Mouse (Mus musculus): Measurements from ENCODE around the gene Ptk7. TPM values are rescaled to one million over a fixed set of nuclear protein-coding genes. Genes with fewer than 3 reads are reported as not detected.

Ptk7 gene
- 25.9 and 36.1 TPM in 2 replicates for polyA plus RNA-seq (2015; fragmentation: Nextera tagmentation; extraction: Ambion mirVana)

DNA sequence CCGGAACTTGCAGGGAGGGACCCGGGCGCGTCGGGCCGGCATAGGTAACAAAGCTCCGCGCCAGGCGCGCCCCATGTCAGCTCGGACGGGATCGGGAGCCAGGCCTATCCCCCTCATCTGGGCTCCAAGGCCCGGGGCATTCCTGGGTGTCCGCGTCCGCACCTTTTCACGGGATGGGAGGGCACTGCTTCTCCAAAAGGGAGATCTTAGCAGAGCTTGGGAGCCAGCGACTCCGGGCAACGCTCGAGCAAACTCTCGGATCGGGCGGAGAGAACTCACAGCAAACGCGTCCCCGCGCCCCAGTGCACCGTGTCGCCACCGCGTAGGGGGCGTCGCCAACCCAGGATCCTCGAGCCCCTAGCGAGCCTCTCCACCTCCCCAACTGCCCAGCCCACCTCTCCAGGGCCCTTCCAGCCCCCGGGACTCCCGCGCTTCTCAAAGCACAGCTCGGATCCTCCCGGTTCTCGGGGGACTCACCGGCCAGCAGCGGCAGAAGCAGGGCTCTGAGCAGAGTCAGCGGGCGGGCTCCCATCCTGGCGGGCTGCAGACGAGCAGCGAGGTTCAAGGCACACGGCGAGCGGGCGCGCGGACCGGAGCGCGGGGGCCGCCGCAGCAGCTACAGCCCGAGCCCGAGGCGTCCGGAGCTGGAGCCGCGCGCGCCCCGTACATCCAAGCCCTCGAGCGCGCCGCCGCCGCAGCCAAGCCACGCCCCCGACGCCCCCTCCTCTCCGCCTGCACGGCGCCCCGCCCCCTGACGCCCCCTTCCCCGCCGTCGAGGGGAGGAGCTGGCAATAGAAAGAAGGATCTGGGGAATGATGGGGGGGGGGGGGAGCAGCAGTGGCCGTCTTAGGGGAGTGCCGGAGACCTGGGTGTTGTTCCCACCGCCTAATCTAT is at the start of gene Ptk7:
TSS of gene Ptk7 (minus strand) at position 714 of the 894 bp plus-strand sequence.
- WGBS, result under 1% methylated on average over 65 of the region's 90 CpGs
- no peaks in the 10 kb centered on the region for H3K9me3 ChIP-seq (ENCODE audit: control insufficient read depth, low read length)
- H3K4me2 ChIP-seq (ENCODE audit: low read length), result peak within 1 kb of the TSS; percentile 85
- peak within 1 kb of the TSS; percentile 92 for H3K4me3 ChIP-seq (ENCODE audit: low read length)
- no peaks in the 10 kb centered on the region for H3K27me3 ChIP-seq (replicated peaks; ENCODE audit: control insufficient read depth, insufficient read depth, low read length)
- ATAC-seq, result peak; percentile 84
- H3K4me1 ChIP-seq (ENCODE audit: control insufficient read depth, insufficient read depth, low read depth, low read length), result peaks cover 20% of the 10 kb centered on the region
- H3K36me3 ChIP-seq (ENCODE audit: control insufficient read depth, insufficient read depth, low read length), result peaks cover 4% of the 10 kb centered on the region; the same call in 1 of the 2 replicates
- peak within 1 kb of the TSS; percentile 90 for H3K27ac ChIP-seq (ENCODE audit: low read depth, low read length)
- H3K9ac ChIP-seq (ENCODE audit: low read depth, low read length), result peak within 1 kb of the TSS; percentile 97

DNA sequence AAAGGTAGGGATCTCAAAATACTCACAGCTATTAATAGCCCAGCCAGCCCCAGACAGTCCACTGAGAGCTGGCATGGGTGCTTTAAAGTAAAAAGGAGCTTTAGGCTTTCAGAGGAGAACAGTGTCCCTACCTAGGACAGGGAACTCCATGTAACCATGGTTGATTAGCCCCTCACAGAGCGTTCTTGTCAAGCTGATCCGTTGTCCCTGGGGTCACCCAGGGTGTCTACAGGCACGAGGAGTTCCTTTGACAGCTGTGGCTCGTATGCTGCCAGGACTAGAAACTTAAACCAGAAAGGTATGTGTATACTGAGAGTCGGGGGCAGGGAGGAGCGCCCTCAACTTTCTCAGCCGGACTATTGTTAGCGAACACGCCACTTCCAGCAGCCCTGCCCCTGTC is 49.6 kb upstream of the Ptk7 start:
- Histone ChIP-seq H3K27ac (ENCODE audit: low read depth, low read length) (no peak overlapping the region), H3K4me1 (ENCODE audit: control insufficient read depth, insufficient read depth, low read depth, low read length) (peaks cover 27% of the 10 kb centered on the region), H3K9ac (ENCODE audit: low read depth, low read length) (no peak overlapping the region), H3K36me3 (ENCODE audit: control insufficient read depth, insufficient read depth, low read length) (peaks cover 41% of the 10 kb centered on the region), H3K27me3 (replicated peaks; ENCODE audit: control insufficient read depth, insufficient read depth, low read length) (no peaks in the 10 kb centered on the region), H3K9me3 (ENCODE audit: control insufficient read depth, low read length) (no peaks in the 10 kb centered on the region), H3K4me2 (ENCODE audit: low read length) (peak overlapping the region; percentile 67), H3K4me3 (ENCODE audit: low read length) (no peak overlapping the region)
- ATAC-seq, result no peak
- 70% methylated on average over 9 of the region's 9 CpGs for WGBS

DNA sequence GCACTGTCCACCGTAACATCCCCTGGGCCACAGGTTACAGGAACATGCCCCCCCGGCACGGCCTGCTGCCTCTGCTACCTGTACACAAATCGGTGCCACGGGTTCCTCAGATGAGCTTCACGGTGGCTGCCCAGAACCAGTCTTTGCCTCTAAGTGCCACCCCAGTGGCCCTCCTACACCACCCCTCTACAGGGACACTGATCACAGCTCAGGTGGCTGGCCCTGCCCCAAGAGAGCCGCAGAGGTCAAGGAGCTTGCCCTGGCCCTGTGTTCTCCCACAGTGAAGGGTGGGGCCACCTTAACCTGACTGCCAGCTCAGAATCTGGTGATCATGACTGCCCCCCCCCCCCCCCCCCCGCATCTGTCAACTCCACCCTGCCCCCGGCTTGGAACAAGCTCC is 49.1 kb upstream of the Ptk7 start, which contains the start of gene Mea1:
TSS of gene Mea1 (plus strand) at position 378 of the 400 bp plus-strand sequence.
- no peak for ATAC-seq
- no peaks in the 10 kb centered on the region for H3K27me3 ChIP-seq (replicated peaks; ENCODE audit: control insufficient read depth, insufficient read depth, low read length)
- no peaks in the 10 kb centered on the region for H3K9me3 ChIP-seq (ENCODE audit: control insufficient read depth, low read length)
- peaks cover 36% of the 10 kb centered on the region for H3K36me3 ChIP-seq (ENCODE audit: control insufficient read depth, insufficient read depth, low read length)
- 95% methylated on average over 7 of the region's 9 CpGs for WGBS
- peak within 1 kb of the TSS; percentile 89 for H3K4me3 ChIP-seq (ENCODE audit: low read length)
- H3K9ac ChIP-seq (ENCODE audit: low read depth, low read length), result peak within 1 kb of the TSS; percentile 85
- H3K4me2 ChIP-seq (ENCODE audit: low read length), result peak within 1 kb of the TSS; percentile 67
- peaks cover 30% of the 10 kb centered on the region for H3K4me1 ChIP-seq (ENCODE audit: control insufficient read depth, insufficient read depth, low read depth, low read length)
- no peak within 1 kb of the TSS for H3K27ac ChIP-seq (ENCODE audit: low read depth, low read length)

DNA sequence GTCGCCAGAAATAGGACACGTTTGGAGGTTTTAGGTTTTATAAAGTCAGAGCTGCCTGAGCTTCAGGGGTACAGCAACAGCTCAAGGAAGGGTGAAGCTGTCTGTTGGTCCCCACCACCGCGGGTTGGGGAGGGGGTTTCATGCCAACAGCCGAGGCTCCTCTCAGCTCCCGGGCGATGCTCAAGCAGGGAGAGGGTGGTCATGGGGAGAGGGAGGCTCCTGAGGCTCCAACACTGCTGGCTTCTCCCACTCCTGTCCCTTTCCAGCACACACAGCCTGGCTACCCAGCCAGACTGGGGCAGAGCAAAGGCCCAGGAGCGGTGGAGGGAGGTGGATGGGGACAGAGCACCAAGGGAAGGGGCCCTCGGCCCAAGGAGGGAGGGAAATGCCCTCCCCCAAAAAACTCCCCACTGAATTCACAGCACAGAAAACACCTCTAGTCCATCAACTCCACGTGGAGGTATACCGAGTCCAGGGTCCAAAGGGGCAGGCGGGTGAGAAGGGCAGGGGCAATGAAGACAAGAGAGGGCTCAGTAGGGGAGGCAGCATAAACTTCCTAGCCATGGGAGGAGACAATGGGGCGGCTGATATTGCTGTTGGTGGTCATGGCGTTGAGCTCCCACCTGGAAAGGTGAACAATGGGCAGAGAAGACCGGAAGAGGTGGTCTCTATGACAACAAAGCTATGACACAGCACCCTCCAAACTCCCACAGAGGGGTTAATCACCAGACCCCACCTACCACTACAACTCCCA is 45.4 kb upstream of the Ptk7 start:
- peak overlapping the region; percentile 75 for H3K9ac ChIP-seq (ENCODE audit: low read depth, low read length)
- peak; percentile 49 for ATAC-seq
- H3K4me2 ChIP-seq (ENCODE audit: low read length), result peak overlapping the region; percentile 86
- H3K4me3 ChIP-seq (ENCODE audit: low read length), result peak overlapping the region; percentile 85
- H3K4me1 ChIP-seq (ENCODE audit: control insufficient read depth, insufficient read depth, low read depth, low read length), result peaks cover 23% of the 10 kb centered on the region
- peak overlapping the region; percentile 77 for H3K27ac ChIP-seq (ENCODE audit: low read depth, low read length)
- WGBS, result 17% methylated on average over 15 of the region's 15 CpGs
- H3K27me3 ChIP-seq (replicated peaks; ENCODE audit: control insufficient read depth, insufficient read depth, low read length), result no peaks in the 10 kb centered on the region
- H3K9me3 ChIP-seq (ENCODE audit: control insufficient read depth, low read length), result no peaks in the 10 kb centered on the region
- peaks cover 37% of the 10 kb centered on the region for H3K36me3 ChIP-seq (ENCODE audit: control insufficient read depth, insufficient read depth, low read length)

DNA sequence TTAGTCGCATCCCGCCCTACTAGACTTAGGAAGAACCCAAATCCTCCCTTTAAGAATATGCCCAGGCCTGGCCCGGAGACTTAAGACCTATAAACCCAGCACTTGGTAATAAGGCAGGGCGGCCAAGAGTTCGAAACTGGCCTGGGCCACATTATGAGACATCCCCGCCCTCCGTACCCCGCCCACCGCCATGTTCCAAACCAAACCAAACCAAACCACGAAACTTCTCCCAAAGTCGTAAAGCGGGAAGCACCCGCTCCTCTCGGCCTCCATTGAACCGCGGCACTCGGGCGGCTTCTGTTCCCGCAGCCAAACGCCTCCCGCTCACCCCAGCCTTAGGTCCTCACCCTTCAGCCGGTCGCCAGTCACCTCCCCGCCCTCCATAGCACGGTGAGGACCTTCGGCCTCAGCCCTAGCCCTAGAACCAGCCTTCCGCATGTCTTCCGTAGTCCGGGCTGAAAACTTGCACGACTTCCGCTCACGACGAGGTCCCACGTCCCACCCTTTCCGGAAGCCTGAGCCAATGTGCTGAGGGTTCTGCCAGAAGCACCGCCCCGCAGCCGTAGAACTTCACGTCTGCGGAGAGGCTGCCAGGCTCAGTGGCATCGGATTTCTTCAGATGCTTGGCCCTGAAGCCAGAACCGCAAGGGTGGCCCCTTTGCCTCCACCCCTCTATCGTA is 44.7 kb upstream of the Ptk7 start, which contains the start of gene Rrp36:
TSS of gene Rrp36 (minus strand) at position 503 of the 680 bp plus-strand sequence.
- H3K4me2 ChIP-seq (ENCODE audit: low read length), result peak within 1 kb of the TSS; percentile 86
- ATAC-seq, result peak; percentile 94
- peak within 1 kb of the TSS; percentile 77 for H3K27ac ChIP-seq (ENCODE audit: low read depth, low read length)
- H3K27me3 ChIP-seq (replicated peaks; ENCODE audit: control insufficient read depth, insufficient read depth, low read length), result no peaks in the 10 kb centered on the region
- 1% methylated on average over 43 of the region's 43 CpGs for WGBS
- peaks cover 43% of the 10 kb centered on the region for H3K36me3 ChIP-seq (ENCODE audit: control insufficient read depth, insufficient read depth, low read length)
- H3K4me3 ChIP-seq (ENCODE audit: low read length), result peak within 1 kb of the TSS; percentile 85
- peak within 1 kb of the TSS; percentile 75 for H3K9ac ChIP-seq (ENCODE audit: low read depth, low read length)
- H3K4me1 ChIP-seq (ENCODE audit: control insufficient read depth, insufficient read depth, low read depth, low read length), result peaks cover 16% of the 10 kb centered on the region
- H3K9me3 ChIP-seq (ENCODE audit: control insufficient read depth, low read length), result no peaks in the 10 kb centered on the region

DNA sequence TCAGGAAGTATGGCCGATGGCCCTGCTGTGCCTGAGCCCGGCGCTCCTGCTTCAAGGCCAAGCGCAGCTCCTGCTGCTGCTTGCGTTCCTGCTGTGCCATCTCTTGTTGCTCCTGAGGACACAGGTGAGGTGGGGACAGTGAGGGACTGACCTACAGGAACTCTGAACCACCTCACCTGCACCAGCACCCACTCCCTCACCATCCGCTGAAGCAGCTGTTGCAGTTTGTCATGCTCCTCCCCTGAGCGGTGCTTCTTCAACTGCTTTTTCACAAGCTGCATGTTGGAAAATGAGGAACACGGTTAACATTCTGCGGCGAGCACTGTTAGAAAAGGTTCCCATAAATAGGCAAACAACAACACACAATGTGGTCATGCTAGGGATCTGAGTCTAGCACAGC is 40.6 kb upstream of the Ptk7 start:
- Histone ChIP-seq H3K4me3 (ENCODE audit: low read length) (no peak overlapping the region), H3K27ac (ENCODE audit: low read depth, low read length) (no peak overlapping the region), H3K9me3 (ENCODE audit: control insufficient read depth, low read length) (no peaks in the 10 kb centered on the region), H3K4me2 (ENCODE audit: low read length) (no peak overlapping the region), H3K9ac (ENCODE audit: low read depth, low read length) (no peak overlapping the region), H3K27me3 (replicated peaks; ENCODE audit: control insufficient read depth, insufficient read depth, low read length) (no peaks in the 10 kb centered on the region), H3K36me3 (ENCODE audit: control insufficient read depth, insufficient read depth, low read length) (peaks cover 29% of the 10 kb centered on the region), H3K4me1 (ENCODE audit: control insufficient read depth, insufficient read depth, low read depth, low read length) (peaks cover 10% of the 10 kb centered on the region)
- 92% methylated on average over 10 of the region's 10 CpGs for WGBS
- ATAC-seq, result no peak

DNA sequence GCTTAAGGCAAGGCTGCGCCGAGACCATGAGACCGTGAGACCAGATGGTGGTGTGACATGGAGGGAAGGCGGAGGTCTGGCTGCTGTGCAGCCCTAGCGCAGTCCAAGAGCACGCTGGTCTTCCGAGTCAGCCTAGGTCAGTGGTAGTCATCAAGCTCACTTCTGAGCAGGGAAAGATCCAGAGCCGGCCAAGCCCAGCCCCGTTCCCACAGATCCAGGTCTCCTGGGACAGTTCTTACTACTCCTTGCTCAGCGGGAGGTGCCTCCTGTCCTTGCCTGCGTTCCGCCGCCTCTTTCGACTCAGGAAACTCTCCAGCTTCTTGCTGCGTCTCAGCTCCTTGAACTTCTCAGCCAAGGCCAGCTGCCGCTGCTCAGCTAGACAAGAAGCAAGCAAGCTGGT is 38.4 kb upstream of the Ptk7 start:
- no peaks in the 10 kb centered on the region for H3K27me3 ChIP-seq (replicated peaks; ENCODE audit: control insufficient read depth, insufficient read depth, low read length)
- no peak for ATAC-seq
- 86% methylated on average over 16 of the region's 16 CpGs for WGBS
- H3K4me1 ChIP-seq (ENCODE audit: control insufficient read depth, insufficient read depth, low read depth, low read length), result no peaks in the 10 kb centered on the region
- no peak overlapping the region for H3K4me3 ChIP-seq (ENCODE audit: low read length)
- H3K36me3 ChIP-seq (ENCODE audit: control insufficient read depth, insufficient read depth, low read length), result peaks cover 48% of the 10 kb centered on the region
- no peak overlapping the region for H3K27ac ChIP-seq (ENCODE audit: low read depth, low read length)
- H3K9me3 ChIP-seq (ENCODE audit: control insufficient read depth, low read length), result no peaks in the 10 kb centered on the region
- H3K9ac ChIP-seq (ENCODE audit: low read depth, low read length), result no peak overlapping the region
- H3K4me2 ChIP-seq (ENCODE audit: low read length), result no peak overlapping the region

DNA sequence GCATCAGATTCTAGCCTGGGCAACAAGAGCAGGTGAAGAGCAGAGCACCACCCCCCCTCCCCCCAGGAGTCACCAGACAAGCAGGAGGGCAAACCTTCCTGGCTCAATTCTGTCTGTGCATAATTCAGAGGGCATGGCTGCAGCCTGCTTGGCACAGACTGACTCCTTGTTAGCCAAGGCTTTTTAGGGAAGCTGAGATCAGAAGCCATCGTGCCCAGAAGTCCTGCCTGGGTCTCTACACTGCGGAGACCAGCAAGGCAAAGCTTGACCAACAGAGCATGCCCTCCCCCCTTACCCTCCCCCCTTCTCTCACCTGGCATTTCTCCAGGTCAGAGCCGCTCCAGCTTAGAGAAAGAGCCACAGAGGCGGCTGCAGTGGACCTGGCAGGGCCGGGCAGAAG is 33.4 kb upstream of the Ptk7 start:
- H3K4me3 ChIP-seq (ENCODE audit: low read length), result no peak overlapping the region
- no peak overlapping the region for H3K9ac ChIP-seq (ENCODE audit: low read depth, low read length)
- H3K4me1 ChIP-seq (ENCODE audit: control insufficient read depth, insufficient read depth, low read depth, low read length), result no peaks in the 10 kb centered on the region
- no peaks in the 10 kb centered on the region for H3K9me3 ChIP-seq (ENCODE audit: control insufficient read depth, low read length)
- H3K36me3 ChIP-seq (ENCODE audit: control insufficient read depth, insufficient read depth, low read length), result peaks cover 60% of the 10 kb centered on the region
- 76% methylated on average over 5 of the region's 5 CpGs for WGBS
- peak; percentile 41; the same call in 1 of the 2 replicates for ATAC-seq
- H3K27me3 ChIP-seq (replicated peaks; ENCODE audit: control insufficient read depth, insufficient read depth, low read length), result no peaks in the 10 kb centered on the region
- no peak overlapping the region for H3K4me2 ChIP-seq (ENCODE audit: low read length)
- H3K27ac ChIP-seq (ENCODE audit: low read depth, low read length), result no peak overlapping the region
